Mouse (Mus musculus): Measurements from ENCODE around the gene Foxn1.

Foxn1 gene

GRCm38 (mm10) chr11:78386508-78387043 is at the start of gene Foxn1:
Gene Foxn1, minus strand, starts transcription at chr11:78386558.
- no peak for DNase-seq (ENCODE audit: low read depth, low spot score)

GRCm38 (mm10) chr11:78435776-78436349 is 49.5 kb upstream of the Foxn1 start:
- no peak for DNase-seq (ENCODE audit: low read depth, low spot score)

GRCm38 (mm10) chr11:78434052-78434451 is 47.7 kb upstream of the Foxn1 start:
- DNase-seq (ENCODE audit: low read depth, low spot score): no peak

- no peak for DNase-seq (ENCODE audit: low read depth, low spot score)
These were observed 44.8 kb upstream of the Foxn1 start for GRCm38 (mm10) chr11:78431176-78431575.

GRCm38 (mm10) chr11:78430195-78430878 is 44.0 kb upstream of the Foxn1 start:
- DNase-seq (ENCODE audit: low read depth, low spot score): no peak

GRCm38 (mm10) chr11:78428309-78428708 is 42.0 kb upstream of the Foxn1 start:
- DNase-seq (ENCODE audit: low read depth, low spot score): no peak

- no peak for DNase-seq (ENCODE audit: low read depth, low spot score)
These were observed 41.3 kb upstream of the Foxn1 start for GRCm38 (mm10) chr11:78427655-78428054.

- no peak for DNase-seq (ENCODE audit: low read depth, low spot score)
These were observed 39.2 kb upstream of the Foxn1 start for GRCm38 (mm10) chr11:78425572-78425971.

GRCm38 (mm10) chr11:78424352-78424751 is 38.0 kb upstream of the Foxn1 start:
- DNase-seq (ENCODE audit: low read depth, low spot score): no peak

GRCm38 (mm10) chr11:78422055-78422819 is 35.9 kb upstream of the Foxn1 start, which contains the start of gene Slc13a2:
Gene Slc13a2, minus strand, starts transcription at chr11:78422217.
- DNase-seq (ENCODE audit: low read depth, low spot score): no peak

- no peak for DNase-seq (ENCODE audit: low read depth, low spot score)
These were observed 35.0 kb upstream of the Foxn1 start for GRCm38 (mm10) chr11:78421201-78422009.

GRCm38 (mm10) chr11:78420263-78420889 is 34.0 kb upstream of the Foxn1 start:
- no peak for DNase-seq (ENCODE audit: low read depth, low spot score)

- no peak for DNase-seq (ENCODE audit: low read depth, low spot score)
These were observed 30.5 kb upstream of the Foxn1 start for GRCm38 (mm10) chr11:78416854-78417253.

- DNase-seq (ENCODE audit: low read depth, low spot score): no peak
These were observed 26.5 kb upstream of the Foxn1 start for GRCm38 (mm10) chr11:78412861-78413260.

- DNase-seq (ENCODE audit: low read depth, low spot score): no peak
These were observed 26.0 kb upstream of the Foxn1 start for GRCm38 (mm10) chr11:78412324-78412850.

GRCm38 (mm10) chr11:78411606-78412323 is 25.4 kb upstream of the Foxn1 start:
- no peak for DNase-seq (ENCODE audit: low read depth, low spot score)

- no peak for DNase-seq (ENCODE audit: low read depth, low spot score)
These were observed 22.2 kb upstream of the Foxn1 start for GRCm38 (mm10) chr11:78408256-78409240.

GRCm38 (mm10) chr11:78402062-78402461 is 15.7 kb upstream of the Foxn1 start:
- DNase-seq (ENCODE audit: low read depth, low spot score): no peak

GRCm38 (mm10) chr11:78401469-78401868 is 15.1 kb upstream of the Foxn1 start:
- DNase-seq (ENCODE audit: low read depth, low spot score): no peak
